Mouse (Mus musculus) heart, embryonic 14.5 days (tissue): ENCODE data around the gene Cand2. TPM values are rescaled to one million over a fixed set of nuclear protein-coding genes. Genes with fewer than 3 reads are reported as not detected.

Experiments
- ATAC-seq: fragments of 200-750 bp; cut with Nextera tagmentation; 2 replicates; pipeline ENCODE4 v1.8.0; 2017; ENCODE audit warnings: low read depth, moderate TSS enrichment; ENCODE audit not compliant: insufficient number of reproducible peaks, insufficient read depth, low FRiP score
- H3K27ac ChIP-seq, 2 experiments: fragments of 200-500 bp in 1 of 2; fragments of 300-500 bp in 1 of 2; sonication (generic) in 1 of 2; replicated peaks in 1 of 2; 2 replicates each; pipeline ENCODE4 v1.5.1; 2012 to 2014; ENCODE audit warnings: low read depth in 2 of 2, low read length in 2 of 2, control low read depth in 1 of 2, mild to moderate bottlenecking in 1 of 2, mixed read lengths in 1 of 2; ENCODE audit not compliant: control insufficient read depth in 1 of 2, insufficient read depth in 1 of 2
- H3K27me3 ChIP-seq: fragments of 300-500 bp; sonication (generic); 2 replicates; pipeline ENCODE4 v1.6.1; 2014; ENCODE audit warnings: mild to moderate bottlenecking, low read length, control low read depth; ENCODE audit not compliant: control insufficient read depth, insufficient read depth
- H3K36me3 ChIP-seq: fragments of 300-500 bp; sonication (generic); 2 replicates; pipeline ENCODE4 v1.6.1; 2014; ENCODE audit warnings: mild to moderate bottlenecking, control low read depth, low read length, mixed read lengths; ENCODE audit not compliant: control insufficient read depth, insufficient read depth
- H3K4me1 ChIP-seq, 2 experiments: fragments of 200-500 bp in 1 of 2; fragments of 300-500 bp in 1 of 2; sonication (generic) in 1 of 2; 2 replicates each; pipeline ENCODE4 v1.6.1; 2012 to 2014; ENCODE audit warnings: low read length in 2 of 2, control low read depth in 1 of 2, mixed read lengths in 1 of 2; ENCODE audit not compliant: control insufficient read depth in 2 of 2, insufficient read depth in 2 of 2
- H3K4me2 ChIP-seq: fragments of 300-500 bp; sonication (generic); 2 replicates; pipeline ENCODE4 v1.6.1; 2014; ENCODE audit warnings: mild to moderate bottlenecking, low read length
- H3K4me3 ChIP-seq, 2 experiments: fragments of 200-500 bp in 1 of 2; fragments of 300-500 bp in 1 of 2; sonication (generic) in 1 of 2; 2 replicates each; pipeline ENCODE4 v1.5.1; 2012 to 2014; ENCODE audit warnings: low read length in 2 of 2, mild to moderate bottlenecking in 2 of 2, control low read depth in 1 of 2, low read depth in 1 of 2, moderate library complexity in 1 of 2; ENCODE audit not compliant: control insufficient read depth in 1 of 2, insufficient read depth in 1 of 2
- H3K9ac ChIP-seq: fragments of 300-500 bp; sonication (generic); 2 replicates; pipeline ENCODE4 v1.6.1; 2014; ENCODE audit warnings: mild to moderate bottlenecking, low read length
- H3K9me3 ChIP-seq: fragments of 300-500 bp; sonication (generic); 2 replicates; pipeline ENCODE4 v1.6.1; 2016; ENCODE audit warnings: low read length, control low read depth; ENCODE audit not compliant: control insufficient read depth
- WGBS: fragments of 180-500 bp; shearing (Covaris S2); extraction: QIAGEN DNeasy Blood & Tissue Kit; methylation state at CpG from one replicate; pipeline ENCODE4 v1.1.7; 2014; 5-methylcytosine and 5-hydroxymethylcytosine counted together
- polyA plus RNA-seq: library from polyadenylated mRNA; unstranded; fragments of >200 nt; fragmentation: Nextera tagmentation; extraction: Ambion mirVana; gene quantifications from 2 replicates; pipeline ENCODE4 v1.2.1, GENCODE M21; 2014

Cand2 gene
- polyA plus RNA-seq, 1 experiment from 2014 or later, result 48.3 TPM

DNA sequence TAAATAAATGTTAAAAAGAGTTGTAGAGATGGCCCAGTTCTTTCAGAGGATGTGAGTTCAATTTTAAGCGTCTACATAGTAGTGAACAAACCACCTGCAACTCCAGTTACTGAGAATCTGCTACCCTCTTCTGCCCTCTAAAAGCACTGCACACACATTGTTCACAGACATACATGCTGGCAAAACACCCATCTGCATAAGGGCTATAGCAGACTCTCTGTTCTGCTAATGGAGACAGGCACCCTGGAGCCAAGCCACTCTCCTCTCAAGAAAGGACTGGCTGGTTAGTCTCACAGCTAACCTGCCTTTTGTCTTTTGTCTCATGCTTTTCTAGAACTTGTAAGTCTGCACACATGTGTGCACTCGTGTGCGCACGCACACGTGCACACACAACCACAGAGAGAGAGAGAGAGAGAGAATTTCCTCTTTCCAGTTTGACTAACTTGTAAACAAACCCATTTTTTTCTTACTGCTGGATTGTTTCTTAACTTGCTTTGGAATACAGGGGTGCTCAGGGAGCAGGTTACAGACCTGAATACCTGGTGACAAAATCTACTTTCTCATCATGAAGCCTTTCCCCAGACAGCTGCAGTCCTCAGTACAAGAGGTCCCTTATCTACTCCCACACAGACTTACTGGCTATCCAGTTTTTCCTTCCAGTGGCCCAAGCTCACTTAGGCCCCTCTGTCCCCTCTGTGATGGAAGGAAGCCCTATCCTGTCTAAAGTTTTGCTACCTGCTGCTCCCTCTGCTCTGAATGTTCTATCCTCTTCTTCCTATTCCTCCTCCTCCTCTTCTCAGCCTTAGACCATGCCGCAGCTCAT, 56.7 kb downstream of the Cand2 start:
- Histone ChIP-seq H3K27me3 (no peaks in the 10 kb centered on the region), H3K4me2 (no peak overlapping the region), H3K4me1 (no peaks in the 10 kb centered on the region), H3K27ac (no peak overlapping the region), H3K36me3 (no peaks in the 10 kb centered on the region), H3K9me3 (no peaks in the 10 kb centered on the region), H3K9ac (no peak overlapping the region), H3K4me3 (no peak overlapping the region)
- no peak for ATAC-seq
- 83% methylated on average over 6 of the region's 6 CpGs for WGBS

DNA sequence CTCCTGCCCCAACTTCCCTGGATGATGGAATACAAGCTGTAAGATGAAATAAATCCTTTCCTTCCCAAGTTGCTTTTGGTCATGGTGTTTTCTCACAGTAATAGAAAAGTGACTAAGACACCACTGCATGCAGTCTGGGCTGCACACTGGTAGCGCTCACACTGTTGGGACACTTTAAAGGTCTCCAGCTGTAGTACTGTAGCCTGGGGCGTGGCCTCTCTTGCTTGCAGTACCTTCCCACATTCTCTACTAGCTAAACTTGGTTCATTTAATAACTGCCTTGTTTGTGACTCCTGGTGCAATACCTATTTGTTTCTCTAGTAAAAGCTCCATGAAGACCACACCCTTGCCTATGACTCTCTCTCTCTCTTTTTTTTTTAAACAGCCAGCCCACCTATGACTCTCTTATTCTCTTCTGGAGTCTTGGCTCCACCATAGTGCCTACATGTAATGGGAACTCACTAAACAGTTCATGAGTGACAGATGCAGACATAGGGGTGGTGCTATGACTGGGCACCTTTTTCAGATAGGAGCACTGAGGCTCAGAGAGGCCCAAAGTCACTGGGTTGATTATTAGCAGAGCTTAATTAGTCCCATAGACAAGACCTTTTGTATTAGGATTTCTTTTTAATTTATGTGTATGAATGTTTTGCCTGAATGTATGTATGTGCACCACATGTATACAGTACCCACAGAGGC, 58.0 kb downstream of the Cand2 start:
- ATAC-seq, result no peak
- H3K36me3 ChIP-seq, result no peaks in the 10 kb centered on the region
- H3K4me3 ChIP-seq, result no peak overlapping the region
- no peak overlapping the region for H3K9ac ChIP-seq
- H3K27me3 ChIP-seq, result no peaks in the 10 kb centered on the region
- H3K27ac ChIP-seq, result no peak overlapping the region
- peaks cover 0 to 2% of the 10 kb centered on the region in 2 experiments; a peak in 1 of 4 replicates for H3K4me1 ChIP-seq
- no peaks in the 10 kb centered on the region for H3K9me3 ChIP-seq
- WGBS, result 87% methylated on average over 2 of the region's 2 CpGs
- no peak overlapping the region for H3K4me2 ChIP-seq

DNA sequence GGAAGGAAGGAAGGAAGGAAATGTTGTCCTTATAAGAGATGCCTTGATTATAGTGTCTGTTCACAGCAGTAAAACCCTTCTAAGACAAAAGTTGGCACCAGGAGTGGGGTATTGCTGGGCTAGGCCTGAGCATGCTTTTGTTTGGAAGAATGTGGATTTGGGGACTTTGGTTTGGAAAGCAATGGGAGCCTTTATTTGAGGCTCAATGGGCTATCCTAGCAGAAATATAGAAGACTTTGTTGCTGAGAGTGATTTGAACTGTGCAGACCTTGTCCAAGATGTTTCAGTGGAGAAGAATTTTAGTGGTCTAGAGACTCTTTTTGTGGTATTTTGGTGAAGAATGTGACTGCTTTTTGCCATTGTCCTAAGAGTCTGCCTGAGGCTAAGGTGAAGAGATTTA, 59.5 kb downstream of the Cand2 start:
- no peaks in the 10 kb centered on the region for H3K36me3 ChIP-seq
- H3K27me3 ChIP-seq, result no peaks in the 10 kb centered on the region
- H3K9me3 ChIP-seq, result no peaks in the 10 kb centered on the region
- no peak overlapping the region for H3K9ac ChIP-seq
- no peak overlapping the region for H3K4me3 ChIP-seq
- ATAC-seq, result no peak
- H3K4me1 ChIP-seq, result peaks cover 7 to 11% of the 10 kb centered on the region in 2 experiments; a peak in 3 of 4 replicates
- H3K27ac ChIP-seq, result no peak overlapping the region
- no peak overlapping the region for H3K4me2 ChIP-seq

GRCm38 (mm10) chr6:115838161-115838597, 63.8 kb downstream of the Cand2 start, which contains the start of gene Efcab12:
Efcab12 (minus strand) TSS chr6:115838412.
- Histone ChIP-seq H3K27me3 (no peaks in the 10 kb centered on the region), H3K27ac (0 out of 4 replicates have a peak within 1 kb of the TSS, but pooled peaks of 1 of the 2 experiments have one; percentile 2)
- 2% methylated on average over 19 of the region's 19 CpGs for WGBS

DNA sequence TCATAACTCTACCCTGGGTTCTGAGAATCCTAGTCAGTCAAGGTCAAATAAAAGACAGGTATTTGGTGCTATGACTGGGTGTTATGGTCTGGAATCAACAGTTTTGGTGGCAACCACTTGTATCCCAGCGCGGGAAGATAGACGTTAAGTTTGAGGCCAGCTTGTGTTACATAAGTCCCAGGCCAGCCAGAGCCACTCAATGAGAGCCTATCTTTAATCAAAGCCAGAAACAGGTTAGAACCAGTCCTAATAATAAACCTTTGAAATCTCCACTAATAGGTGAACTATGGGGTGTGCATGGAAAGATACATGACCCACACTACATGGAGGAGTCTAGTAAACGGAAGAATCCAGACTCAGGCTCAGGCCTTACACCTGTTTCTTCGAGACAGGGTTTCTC, 64.4 kb downstream of the Cand2 start:
- WGBS, result 68% methylated on average over 5 of the region's 5 CpGs
- H3K4me2 ChIP-seq, result peak overlapping the region; percentile 88
- H3K27ac ChIP-seq, result no peak overlapping the region
- H3K36me3 ChIP-seq, result peaks cover 26% of the 10 kb centered on the region
- no peaks in the 10 kb centered on the region for H3K27me3 ChIP-seq
- no peak for ATAC-seq
- H3K9ac ChIP-seq, result no peak overlapping the region
- H3K4me1 ChIP-seq, result peaks cover 7 to 11% of the 10 kb centered on the region in 2 experiments; a peak in 3 of 4 replicates
- no peaks in the 10 kb centered on the region for H3K9me3 ChIP-seq
- H3K4me3 ChIP-seq, result peak overlapping the region in 1 of 2 experiments; percentile 41; a peak in 2 of 4 replicates

More at GRCm38 (mm10) chr6:115838161-115838597, 63.8 kb downstream of the Cand2 start, which contains the start of gene Efcab12:
- Histone ChIP-seq H3K4me1 (peaks cover 7 to 11% of the 10 kb centered on the region in 2 experiments; a peak in 3 of 4 replicates), H3K36me3 (peaks cover 20% of the 10 kb centered on the region), H3K9ac (peak within 1 kb of the TSS; percentile 62), H3K4me3 (peak within 1 kb of the TSS; percentile 41 to 49), H3K9me3 (no peaks in the 10 kb centered on the region), H3K4me2 (peak within 1 kb of the TSS; percentile 88)
- ATAC-seq, result peak; percentile 69

DNA sequence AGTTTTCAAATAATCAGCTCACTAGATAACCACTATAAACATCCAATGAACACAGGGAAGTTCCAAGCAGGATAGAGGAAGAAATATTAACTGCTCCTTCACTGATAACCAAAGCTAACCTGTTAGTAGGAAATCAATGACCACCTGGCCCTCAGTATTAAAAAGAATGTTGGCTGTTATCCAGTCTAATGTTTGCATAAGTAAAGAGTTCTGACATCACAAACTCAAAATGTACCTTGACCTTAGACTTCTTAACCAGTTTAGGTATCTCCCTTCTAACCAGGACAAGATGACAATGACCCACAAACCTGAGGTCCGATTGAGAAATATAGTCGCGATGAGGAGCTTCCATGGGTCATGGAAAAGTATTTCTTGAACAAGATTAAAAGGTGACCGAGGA, 70.7 kb downstream of the Cand2 start:
- no peak overlapping the region for H3K27ac ChIP-seq
- H3K9me3 ChIP-seq, result no peaks in the 10 kb centered on the region
- H3K4me1 ChIP-seq, result peaks cover 0 to 6% of the 10 kb centered on the region in 2 experiments; a peak in 2 of 4 replicates
- H3K4me3 ChIP-seq, result no peak overlapping the region
- WGBS, result 92% methylated on average over 4 of the region's 4 CpGs
- no peak overlapping the region for H3K9ac ChIP-seq
- no peaks in the 10 kb centered on the region for H3K27me3 ChIP-seq
- ATAC-seq, result no peak
- H3K4me2 ChIP-seq, result no peak overlapping the region
- peaks cover 59% of the 10 kb centered on the region for H3K36me3 ChIP-seq

DNA sequence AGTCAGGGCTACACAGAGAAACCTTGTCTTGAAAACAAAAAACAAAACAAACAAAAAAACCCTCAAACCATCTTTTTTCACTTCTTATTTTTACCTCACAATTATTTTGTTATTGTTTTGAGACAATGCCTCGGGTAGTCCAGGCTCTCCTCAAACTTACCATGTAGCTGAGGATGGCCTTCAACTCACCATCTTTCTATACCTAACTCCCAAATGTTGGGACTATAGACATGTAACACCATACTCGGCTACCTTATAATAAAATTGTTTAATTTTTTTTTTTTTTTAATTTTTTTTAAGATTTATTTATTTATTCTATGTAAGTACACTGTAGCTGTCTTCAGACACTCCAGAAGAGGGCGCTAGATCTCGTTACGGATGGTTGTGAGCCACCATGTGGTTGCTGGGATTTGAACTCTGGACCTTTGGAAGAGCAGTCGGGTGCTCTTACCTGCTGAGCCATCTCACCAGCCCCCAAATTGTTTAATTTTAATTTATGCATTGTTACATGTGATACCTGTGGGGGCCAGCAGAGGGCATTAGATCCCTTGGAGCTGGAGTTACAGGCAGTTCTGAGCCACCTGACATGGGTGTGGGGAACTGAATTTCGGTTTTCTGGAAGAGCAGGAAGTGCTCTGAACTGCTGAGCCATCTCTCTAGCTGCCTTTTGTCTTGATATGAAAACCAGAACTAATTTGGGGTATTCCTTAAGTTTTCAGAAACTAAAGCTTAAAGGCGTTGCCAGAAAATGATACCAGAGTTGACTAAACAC, 72.5 kb downstream of the Cand2 start:
- no peak overlapping the region for H3K27ac ChIP-seq
- no peak overlapping the region for H3K4me2 ChIP-seq
- H3K36me3 ChIP-seq, result peaks cover 57% of the 10 kb centered on the region
- H3K9ac ChIP-seq, result no peak overlapping the region
- H3K9me3 ChIP-seq, result no peaks in the 10 kb centered on the region
- H3K27me3 ChIP-seq, result no peaks in the 10 kb centered on the region
- peaks cover 0 to 7% of the 10 kb centered on the region in 2 experiments; a peak in 3 of 4 replicates for H3K4me1 ChIP-seq
- no peak overlapping the region for H3K4me3 ChIP-seq
- WGBS, result 47% methylated on average over 6 of the region's 8 CpGs
- no peak for ATAC-seq
